Mouse (Mus musculus): Measurements from ENCODE around the gene Prim1. TPM values are rescaled to one million over a fixed set of nuclear protein-coding genes. Genes with fewer than 3 reads are reported as not detected.

Gene Prim1
- polyA plus RNA-seq, 1 experiment from 2014 or later: 27.3 TPM

DNA sequence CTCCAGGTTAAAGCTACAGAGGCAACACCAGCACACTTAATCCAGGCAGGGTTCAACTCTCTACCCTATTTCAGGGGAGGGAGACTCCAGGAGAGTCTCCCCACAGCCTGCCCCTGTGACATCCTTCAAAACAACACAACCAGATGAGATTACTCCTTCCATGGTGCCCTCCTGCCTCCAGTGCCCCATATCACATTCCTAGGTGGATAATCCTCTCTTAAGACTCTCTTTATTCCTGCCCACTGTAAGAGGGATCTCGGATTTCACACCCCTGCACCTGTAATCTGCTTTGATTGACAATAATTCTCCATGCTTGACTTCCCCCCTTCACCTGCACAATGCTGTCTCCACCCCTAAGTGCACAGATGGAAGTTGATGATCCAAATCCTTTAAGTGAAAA, 39.5 kb upstream of the Prim1 start:
- WGBS: 21% methylated on average over 1 of the region's 1 CpGs
- TF ChIP-seq CTCF (IDR thresholded peaks at IDR 0.05; ENCODE audit: low read depth): no peak
- no peak for TF ChIP-seq EP300 (optimal IDR thresholded peaks at IDR 0.05)
- DNase-seq (ENCODE audit: low spot score) (no peak), ATAC-seq (ENCODE audit: low FRiP score, low TSS enrichment) (no peak)
- Histone ChIP-seq H3K27ac (replicated peaks) (no peak overlapping the region), H3K4me2 (replicated peaks; ENCODE audit: low read depth) (no peak overlapping the region), H3K36me3 (ENCODE audit: control insufficient read depth, insufficient read depth, low read length) (no peaks in the 10 kb centered on the region), H3K4me3 (ENCODE audit: low read depth, low read length) (no peak overlapping the region), H3K9me3 (ENCODE audit: control insufficient read depth, low read length) (no peaks in the 10 kb centered on the region), H3K4me1 (replicated peaks; ENCODE audit: control insufficient read depth, insufficient read depth) (no peaks in the 10 kb centered on the region), H3K9ac (ENCODE audit: low read length) (no peak overlapping the region), H3K27me3 (ENCODE audit: control insufficient read depth, insufficient read depth, low read length) (no peaks in the 10 kb centered on the region)

- no peak overlapping the region for H3K27ac ChIP-seq (replicated peaks)
- DNase-seq (ENCODE audit: low spot score) (no peak), ATAC-seq (ENCODE audit: low FRiP score, low TSS enrichment) (no peak)
- no peak for TF ChIP-seq CTCF (IDR thresholded peaks at IDR 0.05; ENCODE audit: low read depth)
- TF ChIP-seq EP300 (optimal IDR thresholded peaks at IDR 0.05): no peak
- no peaks in the 10 kb centered on the region for H3K36me3 ChIP-seq (ENCODE audit: control insufficient read depth, insufficient read depth, low read length)
- H3K9ac ChIP-seq (ENCODE audit: low read length): no peak overlapping the region
- H3K9me3 ChIP-seq (ENCODE audit: control insufficient read depth, low read length): no peaks in the 10 kb centered on the region
- WGBS: 72% methylated on average over 5 of the region's 5 CpGs
- H3K27me3 ChIP-seq (ENCODE audit: control insufficient read depth, insufficient read depth, low read length): no peaks in the 10 kb centered on the region
- H3K4me3 ChIP-seq (ENCODE audit: low read depth, low read length): no peak overlapping the region
- no peak overlapping the region for H3K4me2 ChIP-seq (replicated peaks; ENCODE audit: low read depth)
- no peaks in the 10 kb centered on the region for H3K4me1 ChIP-seq (replicated peaks; ENCODE audit: control insufficient read depth, insufficient read depth)
These were observed 30.3 kb upstream of the Prim1 start for GRCm38 (mm10) chr10:127984650-127985049.

GRCm38 (mm10) chr10:127985601-127986000, 29.4 kb upstream of the Prim1 start:
- 78% methylated on average over 8 of the region's 8 CpGs for WGBS
- no peak overlapping the region for H3K4me2 ChIP-seq (replicated peaks; ENCODE audit: low read depth)
- DNase-seq (ENCODE audit: low spot score): no peak

GRCm38 (mm10) chr10:127996690-127997089, 18.3 kb upstream of the Prim1 start:
- H3K27me3 ChIP-seq (ENCODE audit: control insufficient read depth, insufficient read depth, low read length): no peaks in the 10 kb centered on the region
- H3K9me3 ChIP-seq (ENCODE audit: control insufficient read depth, low read length): no peaks in the 10 kb centered on the region
- no peak overlapping the region for H3K4me2 ChIP-seq (replicated peaks; ENCODE audit: low read depth)
- no peak overlapping the region for H3K27ac ChIP-seq (replicated peaks)
- H3K4me1 ChIP-seq (replicated peaks; ENCODE audit: control insufficient read depth, insufficient read depth): no peaks in the 10 kb centered on the region
- 87% methylated on average over 3 of the region's 3 CpGs for whole genome bisulfite sequencing
- TF ChIP-seq CTCF (IDR thresholded peaks at IDR 0.05; ENCODE audit: low read depth) (no peak), EP300 (optimal IDR thresholded peaks at IDR 0.05) (no peak)
- no peak overlapping the region for H3K4me3 ChIP-seq (ENCODE audit: low read depth, low read length)
- DNase-seq (ENCODE audit: low spot score) (no peak), ATAC-seq (ENCODE audit: low FRiP score, low TSS enrichment) (no peak)
- no peaks in the 10 kb centered on the region for H3K36me3 ChIP-seq (ENCODE audit: control insufficient read depth, insufficient read depth, low read length)
- H3K9ac ChIP-seq (ENCODE audit: low read length): no peak overlapping the region

More at GRCm38 (mm10) chr10:127985601-127986000, 29.4 kb upstream of the Prim1 start:
- H3K4me1 ChIP-seq (replicated peaks; ENCODE audit: control insufficient read depth, insufficient read depth): no peaks in the 10 kb centered on the region
- no peak overlapping the region for H3K9ac ChIP-seq (ENCODE audit: low read length)
- H3K4me3 ChIP-seq (ENCODE audit: low read depth, low read length): no peak overlapping the region
- no peaks in the 10 kb centered on the region for H3K27me3 ChIP-seq (ENCODE audit: control insufficient read depth, insufficient read depth, low read length)
- H3K36me3 ChIP-seq (ENCODE audit: control insufficient read depth, insufficient read depth, low read length): no peaks in the 10 kb centered on the region
- TF ChIP-seq EP300 (optimal IDR thresholded peaks at IDR 0.05) (no peak), CTCF (IDR thresholded peaks at IDR 0.05; ENCODE audit: low read depth) (no peak)
- H3K27ac ChIP-seq (replicated peaks): no peak overlapping the region
- H3K9me3 ChIP-seq (ENCODE audit: control insufficient read depth, low read length): no peaks in the 10 kb centered on the region
- no peak for ATAC-seq (ENCODE audit: low FRiP score, low TSS enrichment)

- no peak overlapping the region for H3K27ac ChIP-seq (replicated peaks)
- H3K27me3 ChIP-seq (ENCODE audit: control insufficient read depth, insufficient read depth, low read length): no peaks in the 10 kb centered on the region
- no peak overlapping the region for H3K9ac ChIP-seq (ENCODE audit: low read length)
- ATAC-seq (ENCODE audit: low FRiP score, low TSS enrichment): no peak
- TF ChIP-seq CTCF (IDR thresholded peaks at IDR 0.05; ENCODE audit: low read depth): peak; percentile 53
- no peak for TF ChIP-seq EP300 (optimal IDR thresholded peaks at IDR 0.05)
- no peaks in the 10 kb centered on the region for H3K36me3 ChIP-seq (ENCODE audit: control insufficient read depth, insufficient read depth, low read length)
- no peak overlapping the region for H3K4me3 ChIP-seq (ENCODE audit: low read depth, low read length)
- H3K9me3 ChIP-seq (ENCODE audit: control insufficient read depth, low read length): no peaks in the 10 kb centered on the region
- H3K4me1 ChIP-seq (replicated peaks; ENCODE audit: control insufficient read depth, insufficient read depth): no peaks in the 10 kb centered on the region
- WGBS: 100% methylated on average over 1 of the region's 1 CpGs
- DNase-seq (ENCODE audit: low spot score): no peak
- H3K4me2 ChIP-seq (replicated peaks; ENCODE audit: low read depth): no peak overlapping the region
These were observed 16.7 kb upstream of the Prim1 start for GRCm38 (mm10) chr10:127998260-127998659.

DNA sequence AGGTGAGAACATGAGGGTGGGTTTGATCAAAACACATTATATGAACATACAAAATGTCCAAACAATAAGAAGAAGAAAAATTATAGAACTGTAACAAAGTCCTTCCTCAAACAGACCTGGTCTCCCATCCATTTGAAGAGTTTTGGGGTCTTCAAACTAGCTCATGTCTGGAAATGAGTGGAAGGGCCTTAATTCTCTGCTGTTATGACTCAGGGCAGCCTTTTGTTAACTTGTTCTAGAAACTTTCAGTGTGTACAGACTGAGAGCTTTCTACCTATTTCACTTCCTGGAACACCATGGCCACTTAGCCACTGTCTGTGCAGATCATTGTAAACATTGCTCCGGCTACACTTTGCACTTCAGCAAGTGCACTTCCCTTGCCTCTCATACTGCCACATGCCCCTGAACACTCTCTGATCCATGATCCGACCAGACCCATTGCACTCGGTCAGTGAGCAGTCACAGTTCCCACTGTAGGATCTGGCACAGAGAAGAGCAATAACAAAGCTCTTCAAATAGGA, 11.6 kb upstream of the Prim1 start:
- ATAC-seq (ENCODE audit: low FRiP score, low TSS enrichment) (peak; percentile 61), DNase-seq (ENCODE audit: low spot score) (peak; percentile 29)
- H3K36me3 ChIP-seq (ENCODE audit: control insufficient read depth, insufficient read depth, low read length): no peaks in the 10 kb centered on the region
- H3K27ac ChIP-seq (replicated peaks): no peak overlapping the region
- 52% methylated on average over 3 of the region's 3 CpGs for WGBS
- H3K4me1 ChIP-seq (replicated peaks; ENCODE audit: control insufficient read depth, insufficient read depth): no peaks in the 10 kb centered on the region
- no peaks in the 10 kb centered on the region for H3K9me3 ChIP-seq (ENCODE audit: control insufficient read depth, low read length)
- TF ChIP-seq EP300 (optimal IDR thresholded peaks at IDR 0.05) (no peak), CTCF (IDR thresholded peaks at IDR 0.05; ENCODE audit: low read depth) (no peak)
- no peak overlapping the region for H3K9ac ChIP-seq (ENCODE audit: low read length)
- H3K4me2 ChIP-seq (replicated peaks; ENCODE audit: low read depth): no peak overlapping the region
- H3K27me3 ChIP-seq (ENCODE audit: control insufficient read depth, insufficient read depth, low read length): no peaks in the 10 kb centered on the region
- H3K4me3 ChIP-seq (ENCODE audit: low read depth, low read length): no peak overlapping the region
